Mouse (Mus musculus) heart, postnatal 0 days (tissue): ENCODE data around the gene Rgs6. TPM values are rescaled to one million over a fixed set of nuclear protein-coding genes. Genes with fewer than 3 reads are reported as not detected.

Experiments used
- ATAC-seq: fragments of 200-750 bp; cut with Nextera tagmentation; 2 replicates; pipeline ENCODE4 v1.8.0; 2017; ENCODE audit warnings: low read depth, moderate number of reproducible peaks, moderate library complexity; ENCODE audit not compliant: insufficient read depth
- DNase-seq: peaks from one replicate; pipeline ENCODE4 v3.0.0-alpha.2; 2016; ENCODE audit warnings: low spot score
- H3K27ac ChIP-seq: fragments of 300-500 bp; sonication (generic); 2 replicates; pipeline ENCODE4 v1.5.1; 2014; ENCODE audit warnings: low read depth, mild to moderate bottlenecking
- H3K27me3 ChIP-seq: fragments of 300-500 bp; sonication (generic); 2 replicates; pipeline ENCODE4 v1.6.1; 2014; ENCODE audit warnings: low read length, mixed read lengths; ENCODE audit not compliant: control insufficient read depth, insufficient read depth
- H3K36me3 ChIP-seq: fragments of 300-500 bp; sonication (generic); replicated peaks from 2 replicates; pipeline ENCODE4 v1.6.1; 2014; ENCODE audit warnings: low read length, mixed read lengths; ENCODE audit not compliant: control insufficient read depth, insufficient read depth
- H3K4me1 ChIP-seq: fragments of 300-500 bp; sonication (generic); 2 replicates; pipeline ENCODE4 v1.6.1; 2014; ENCODE audit warnings: antibody characterized with exemption; ENCODE audit not compliant: control insufficient read depth, insufficient read depth
- H3K4me2 ChIP-seq: fragments of 300-500 bp; sonication (generic); 2 replicates; pipeline ENCODE4 v1.6.1; 2014; ENCODE audit warnings: low read depth, mild to moderate bottlenecking, low read length, moderate library complexity
- H3K4me3 ChIP-seq: fragments of 300-500 bp; sonication (generic); 2 replicates; pipeline ENCODE4 v1.5.1; 2014; ENCODE audit warnings: low read depth, low read length
- H3K9ac ChIP-seq: fragments of 300-500 bp; sonication (generic); replicated peaks from 2 replicates; pipeline ENCODE4 v1.6.1; 2014; ENCODE audit warnings: low read depth, low read length, mixed read lengths
- H3K9me3 ChIP-seq: fragments of 300-500 bp; sonication (generic); replicated peaks from 2 replicates; pipeline ENCODE4 v1.6.1; 2016; ENCODE audit warnings: low read length; ENCODE audit not compliant: control insufficient read depth
- CTCF ChIP-seq: IDR thresholded peaks from 2 replicates; pipeline ENCODE4 v1.5.1; 2016; ENCODE audit warnings: antibody characterized with exemption, control low read depth, low read depth
- EP300 ChIP-seq: IDR thresholded peaks from 2 replicates; pipeline ENCODE4 v1.6.1; 2016; ENCODE audit warnings: antibody characterized with exemption, low read depth
- WGBS: fragments of 180-500 bp; shearing (Covaris S2); extraction: QIAGEN DNeasy Blood & Tissue Kit; methylation state at CpG from one replicate; pipeline ENCODE4 v1.1.7; 2014; 5-methylcytosine and 5-hydroxymethylcytosine counted together
- polyA plus RNA-seq: library from polyadenylated mRNA; unstranded; fragments of >200 nt; fragmentation: Nextera tagmentation; extraction: Ambion mirVana; gene quantifications from 2 replicates; pipeline ENCODE4 v1.2.1, GENCODE M21; 2015
- total RNA-seq: library from RNA; depleted of rRNA; stranded (reverse); fragments of >200 nt; gene quantifications from 2 replicates; pipeline ENCODE4 v1.2.3, GENCODE M21; 2014; ENCODE audit warnings: low replicate concordance

The Rgs6 gene
- total and polyA plus RNA-seq, 2 experiments from 2014 or later = 12.1 to 16.5 TPM

DNA sequence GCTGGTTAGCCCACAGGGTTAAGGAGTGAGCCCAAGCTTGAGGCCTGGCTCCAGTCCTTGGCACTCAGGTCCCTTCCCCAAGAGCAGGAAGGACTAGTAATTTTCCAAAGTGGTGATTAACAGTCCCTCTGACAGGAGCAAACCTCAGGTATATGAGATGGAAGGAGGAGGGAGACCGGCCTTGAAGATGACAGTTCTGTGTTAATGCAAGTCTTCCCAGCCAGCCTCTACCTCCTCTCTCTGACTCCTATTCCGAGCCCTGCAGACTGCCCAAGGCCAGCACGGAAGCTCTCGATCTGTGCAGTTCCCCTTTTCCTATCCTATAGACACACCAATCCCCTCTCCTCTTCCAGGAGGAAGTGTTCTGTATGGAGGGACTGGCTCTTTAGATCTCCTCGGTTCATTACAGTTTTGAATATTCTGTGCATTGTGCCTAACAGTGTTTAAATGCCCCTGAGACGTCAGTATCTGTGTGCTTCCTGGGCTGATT is 485.8 kb downstream of the Rgs6 start:
- no peak for ATAC-seq
- TF ChIP-seq CTCF (no peak), EP300 (no peak)
- no peaks in the 10 kb centered on the region for H3K9me3 ChIP-seq
- no peak overlapping the region for H3K9ac ChIP-seq
- H3K4me3 ChIP-seq = no peak overlapping the region
- peak overlapping the region; percentile 92 for H3K27ac ChIP-seq
- H3K4me1 ChIP-seq = peaks cover 20% of the 10 kb centered on the region; the same call in 1 of the 2 replicates
- DNase-seq = no peak
- no peaks in the 10 kb centered on the region for H3K27me3 ChIP-seq
- WGBS = 53% methylated on average over 6 of the region's 6 CpGs
- H3K36me3 ChIP-seq = no peaks in the 10 kb centered on the region
- no peak overlapping the region for H3K4me2 ChIP-seq

DNA sequence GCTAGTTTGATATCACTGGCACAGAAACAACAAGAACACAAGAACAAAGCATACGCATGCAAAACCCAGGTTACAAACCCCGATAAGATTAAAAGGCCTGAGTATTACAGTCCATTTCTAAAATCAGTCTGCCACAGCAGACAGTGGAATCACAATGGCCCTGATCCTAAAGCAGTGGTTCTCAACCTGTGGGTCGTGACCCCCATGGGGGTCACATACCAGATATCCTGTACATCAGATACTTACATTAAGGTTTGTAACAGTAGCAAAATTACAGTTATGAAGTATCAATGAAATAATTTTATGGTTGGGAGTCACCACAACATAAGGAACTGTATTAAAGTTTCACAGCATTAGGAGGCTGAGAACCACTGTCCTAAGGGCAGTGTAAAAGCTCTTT is 488.1 kb downstream of the Rgs6 start:
- Histone ChIP-seq H3K36me3 (no peaks in the 10 kb centered on the region), H3K4me2 (no peak overlapping the region), H3K4me1 (peaks cover 20% of the 10 kb centered on the region; the same call in 1 of the 2 replicates), H3K4me3 (no peak overlapping the region), H3K27ac (no peak overlapping the region), H3K27me3 (no peaks in the 10 kb centered on the region), H3K9me3 (no peaks in the 10 kb centered on the region), H3K9ac (no peak overlapping the region)
- TF ChIP-seq CTCF (no peak), EP300 (no peak)
- DNase-seq (no peak), ATAC-seq (no peak)
- WGBS = 71% methylated on average over 3 of the region's 3 CpGs

DNA sequence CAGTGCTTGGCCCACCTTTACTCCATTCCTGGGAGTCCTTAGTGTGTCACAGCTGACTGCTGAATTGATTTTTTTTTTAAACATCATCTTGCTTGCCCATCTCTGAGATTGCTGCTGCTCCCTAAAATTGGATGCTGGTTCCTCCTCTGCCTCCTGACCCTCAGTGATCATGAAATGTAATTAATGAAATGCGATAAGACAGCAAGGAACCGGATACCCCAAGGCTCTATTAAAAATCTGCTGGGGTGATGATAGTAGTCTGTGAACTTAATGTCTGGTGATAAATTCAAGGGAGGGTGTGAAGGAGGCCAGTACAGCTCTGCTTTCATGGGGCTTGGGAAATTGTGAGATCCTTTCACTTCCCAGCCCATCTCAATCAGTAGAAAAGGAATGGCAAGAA is 489.4 kb downstream of the Rgs6 start:
- H3K9ac ChIP-seq = no peak overlapping the region
- DNase-seq (no peak), ATAC-seq (no peak)
- no peaks in the 10 kb centered on the region for H3K9me3 ChIP-seq
- H3K4me2 ChIP-seq = no peak overlapping the region
- 80% methylated on average over 2 of the region's 2 CpGs for WGBS
- H3K36me3 ChIP-seq = no peaks in the 10 kb centered on the region
- no peak for TF ChIP-seq CTCF
- no peak for TF ChIP-seq EP300
- H3K4me3 ChIP-seq = no peak overlapping the region
- no peaks in the 10 kb centered on the region for H3K27me3 ChIP-seq
- H3K27ac ChIP-seq = no peak overlapping the region
- H3K4me1 ChIP-seq = peaks cover 13% of the 10 kb centered on the region; the same call in 1 of the 2 replicates

DNA sequence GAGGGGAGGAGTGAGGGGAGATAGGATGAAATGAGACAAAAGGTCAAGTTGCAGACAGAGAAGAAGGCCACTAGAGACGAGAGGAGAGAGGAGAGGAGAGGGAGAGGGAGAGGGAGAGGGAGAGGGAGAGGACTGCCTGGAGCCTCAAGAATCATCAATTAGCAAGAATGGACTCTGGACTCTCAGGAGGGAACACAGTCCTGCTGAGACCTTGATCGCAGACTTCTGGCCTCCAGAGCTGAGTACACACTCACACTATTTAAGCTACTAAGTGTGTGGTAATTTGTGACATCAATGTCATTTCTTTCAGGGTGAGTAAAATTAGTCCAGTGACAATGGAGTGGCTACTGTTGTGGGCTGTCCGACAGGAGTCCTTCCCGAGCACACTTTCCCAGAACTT is 495.3 kb downstream of the Rgs6 start:
- Histone ChIP-seq H3K27me3 (no peaks in the 10 kb centered on the region), H3K4me2 (no peak overlapping the region), H3K4me1 (peaks cover 13% of the 10 kb centered on the region; the same call in 1 of the 2 replicates), H3K27ac (no peak overlapping the region), H3K9ac (no peak overlapping the region), H3K4me3 (no peak overlapping the region), H3K9me3 (no peaks in the 10 kb centered on the region), H3K36me3 (no peaks in the 10 kb centered on the region)
- TF ChIP-seq EP300 (no peak), CTCF (no peak)
- DNase-seq (no peak), ATAC-seq (no peak)
- 82% methylated on average over 3 of the region's 4 CpGs for WGBS

DNA sequence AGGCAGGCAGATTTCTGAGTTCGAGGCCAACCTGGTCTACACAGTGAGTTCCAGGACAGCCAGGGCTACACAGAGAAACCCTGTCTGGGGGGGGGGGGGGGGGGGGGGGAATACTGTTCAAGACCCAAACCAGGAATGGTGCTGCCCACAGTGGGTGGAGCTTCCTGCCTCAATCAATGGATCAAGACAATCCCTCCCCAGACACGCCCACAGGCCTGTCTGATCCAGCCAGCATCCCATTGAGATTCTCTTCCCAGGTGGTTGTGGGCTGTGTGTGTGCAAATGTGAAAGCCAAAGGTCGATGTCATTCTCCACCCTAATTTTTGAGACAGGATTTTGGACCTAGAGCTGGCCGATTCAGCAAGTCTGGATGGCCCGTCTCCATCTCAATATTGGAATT is 496.5 kb downstream of the Rgs6 start:
- Histone ChIP-seq H3K27me3 (no peaks in the 10 kb centered on the region), H3K4me3 (no peak overlapping the region), H3K4me1 (peaks cover 13% of the 10 kb centered on the region; the same call in 1 of the 2 replicates), H3K9ac (no peak overlapping the region), H3K9me3 (no peaks in the 10 kb centered on the region), H3K4me2 (no peak overlapping the region), H3K36me3 (no peaks in the 10 kb centered on the region), H3K27ac (no peak overlapping the region)
- WGBS = 91% methylated on average over 5 of the region's 5 CpGs
- no peak for DNase-seq
- TF ChIP-seq CTCF (no peak), EP300 (no peak)
- no peak for ATAC-seq

DNA sequence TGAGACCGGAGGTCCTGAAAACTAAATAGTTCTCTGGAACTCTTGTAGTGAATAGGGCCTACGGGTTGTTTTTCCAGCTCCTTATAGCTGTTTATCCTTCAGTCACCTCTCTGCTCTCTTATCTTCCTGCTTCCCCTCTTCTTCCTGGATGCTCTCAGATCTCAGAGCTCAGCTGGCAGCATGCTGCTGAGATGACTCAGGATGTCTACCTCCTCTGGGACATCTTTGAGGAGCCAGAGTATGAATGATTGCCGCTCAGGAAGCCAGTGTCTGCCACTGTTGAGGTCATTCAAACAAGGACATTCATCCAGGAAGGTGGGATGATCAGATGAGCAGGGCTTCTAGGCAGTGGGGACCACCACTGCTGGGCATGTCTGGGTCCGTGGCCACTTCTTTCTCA is 498.9 kb downstream of the Rgs6 start:
- 62% methylated on average over 4 of the region's 4 CpGs for WGBS
- Histone ChIP-seq H3K4me2 (no peak overlapping the region), H3K9ac (no peak overlapping the region), H3K9me3 (no peaks in the 10 kb centered on the region), H3K36me3 (no peaks in the 10 kb centered on the region), H3K27ac (peak overlapping the region; percentile 23), H3K4me3 (no peak overlapping the region), H3K27me3 (no peaks in the 10 kb centered on the region), H3K4me1 (peaks cover 13% of the 10 kb centered on the region; the same call in 1 of the 2 replicates)
- no peak for TF ChIP-seq EP300
- TF ChIP-seq CTCF = no peak
- 0 out of 2 replicates have a peak, but pooled peaks have one; percentile 47 for ATAC-seq
- DNase-seq = no peak
